Mouse (Mus musculus) midbrain, embryonic 11.5 days (tissue): Measurements from ENCODE around the gene Plac8. TPM values are rescaled to one million over a fixed set of nuclear protein-coding genes. Genes with fewer than 3 reads are reported as not detected.

Experiments
- ATAC-seq: fragments of 200-750 bp; cut with Nextera tagmentation; 2 replicates; pipeline ENCODE4 v1.8.0; 2017; ENCODE audit warnings: moderate TSS enrichment, moderate library complexity; ENCODE audit not compliant: low FRiP score
- DNase-seq: peaks from one replicate; pipeline ENCODE4 v3.0.0; 2015; ENCODE audit warnings: low spot score; ENCODE audit errors: missing footprints
- H3K27ac ChIP-seq: fragments of 300-500 bp; sonication (generic); 2 replicates; pipeline ENCODE4 v1.5.1; 2014; ENCODE audit warnings: low read depth, low read length
- H3K27me3 ChIP-seq: fragments of 300-500 bp; sonication (generic); 2 replicates; pipeline ENCODE4 v1.6.1; 2014; ENCODE audit warnings: mild to moderate bottlenecking, low read length, moderate library complexity, mixed read lengths; ENCODE audit not compliant: control insufficient read depth, insufficient read depth
- H3K36me3 ChIP-seq: fragments of 300-500 bp; sonication (generic); 2 replicates; pipeline ENCODE4 v1.6.1; 2014; ENCODE audit warnings: mild to moderate bottlenecking, low read length, moderate library complexity, mixed read lengths; ENCODE audit not compliant: control insufficient read depth, insufficient read depth
- H3K4me1 ChIP-seq: fragments of 300-500 bp; sonication (generic); 2 replicates; pipeline ENCODE4 v1.6.1; 2014; ENCODE audit warnings: low read length; ENCODE audit not compliant: control insufficient read depth, insufficient read depth
- H3K4me2 ChIP-seq: fragments of 300-500 bp; sonication (generic); 2 replicates; pipeline ENCODE4 v1.6.1; 2014; ENCODE audit warnings: mild to moderate bottlenecking, moderate library complexity
- H3K4me3 ChIP-seq: fragments of 300-500 bp; sonication (generic); 2 replicates; pipeline ENCODE4 v1.5.1; 2014; ENCODE audit warnings: low read depth, low read length
- H3K9ac ChIP-seq: fragments of 300-500 bp; sonication (generic); 2 replicates; pipeline ENCODE4 v1.6.1; 2014; ENCODE audit warnings: low read length
- H3K9me3 ChIP-seq: fragments of 300-500 bp; sonication (generic); 2 replicates; pipeline ENCODE4 v1.6.1; 2016; ENCODE audit warnings: low read length; ENCODE audit not compliant: control insufficient read depth
- WGBS: fragments of 180-500 bp; shearing (Covaris S2); extraction: QIAGEN DNeasy Blood & Tissue Kit; methylation state at CpG from one replicate; pipeline ENCODE4 v1.1.7; 2014; 5-methylcytosine and 5-hydroxymethylcytosine counted together
- polyA plus RNA-seq: library from polyadenylated mRNA; unstranded; fragments of >200 nt; fragmentation: Nextera tagmentation; extraction: Ambion mirVana; gene quantifications from 2 replicates; pipeline ENCODE4 v1.2.1, GENCODE M21; 2014

The Plac8 gene
- polyA plus RNA-seq, 1 experiment from 2014 or later = 1.7 TPM

DNA sequence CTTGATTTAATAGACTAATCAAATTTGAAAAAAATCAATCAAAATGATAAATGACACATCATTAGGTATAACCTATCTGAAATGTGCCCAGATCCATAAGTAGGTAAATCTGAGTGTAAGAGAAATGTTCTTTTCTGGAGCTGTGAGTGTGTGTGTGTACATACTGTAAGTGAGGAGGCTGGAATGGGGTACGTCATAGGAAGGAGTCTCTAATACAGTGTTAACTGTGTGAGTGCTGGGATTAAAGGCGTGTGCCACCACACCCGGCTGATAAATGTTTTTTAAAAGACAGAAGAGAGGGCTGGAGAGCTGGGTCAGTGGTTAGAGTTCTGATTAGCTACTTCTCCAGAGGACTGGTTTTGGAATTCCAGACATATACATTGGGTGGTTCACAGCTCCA, 46.4 kb downstream of the Plac8 start:
- Histone ChIP-seq H3K4me1 (no peaks in the 10 kb centered on the region), H3K4me3 (no peak overlapping the region), H3K27me3 (no peaks in the 10 kb centered on the region), H3K27ac (no peak overlapping the region), H3K9me3 (no peaks in the 10 kb centered on the region), H3K9ac (no peak overlapping the region), H3K4me2 (no peak overlapping the region), H3K36me3 (peaks cover 3% of the 10 kb centered on the region; the same call in 1 of the 2 replicates)
- ATAC-seq = no peak
- WGBS = 97% methylated on average over 3 of the region's 3 CpGs
- DNase-seq = peak; percentile 14

DNA sequence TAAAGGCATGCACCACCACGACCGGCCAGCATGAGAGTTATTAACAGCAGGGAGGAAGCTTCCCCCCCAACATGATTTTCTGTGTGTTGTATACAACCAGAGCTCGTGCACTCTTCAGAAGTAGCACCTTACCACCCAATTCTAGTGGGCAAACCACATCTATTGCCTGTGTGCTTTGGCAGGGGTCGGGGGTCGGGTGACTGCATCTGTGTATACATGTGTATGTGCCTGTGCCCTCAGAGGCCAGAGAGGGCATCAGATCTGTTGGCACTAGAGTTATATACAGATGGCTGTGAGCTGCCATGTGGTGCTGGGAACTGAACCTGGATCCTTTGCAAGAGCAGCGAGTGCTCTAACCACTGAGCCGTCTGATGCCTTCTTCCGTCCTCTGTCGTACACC, 47.1 kb downstream of the Plac8 start:
- Histone ChIP-seq H3K27ac (no peak overlapping the region), H3K4me2 (no peak overlapping the region), H3K4me3 (no peak overlapping the region), H3K4me1 (no peaks in the 10 kb centered on the region), H3K9me3 (no peaks in the 10 kb centered on the region), H3K9ac (no peak overlapping the region), H3K36me3 (peaks cover 1% of the 10 kb centered on the region; the same call in 1 of the 2 replicates), H3K27me3 (no peaks in the 10 kb centered on the region)
- peak; percentile 23 for DNase-seq
- WGBS = 94% methylated on average over 9 of the region's 9 CpGs
- no peak for ATAC-seq

DNA sequence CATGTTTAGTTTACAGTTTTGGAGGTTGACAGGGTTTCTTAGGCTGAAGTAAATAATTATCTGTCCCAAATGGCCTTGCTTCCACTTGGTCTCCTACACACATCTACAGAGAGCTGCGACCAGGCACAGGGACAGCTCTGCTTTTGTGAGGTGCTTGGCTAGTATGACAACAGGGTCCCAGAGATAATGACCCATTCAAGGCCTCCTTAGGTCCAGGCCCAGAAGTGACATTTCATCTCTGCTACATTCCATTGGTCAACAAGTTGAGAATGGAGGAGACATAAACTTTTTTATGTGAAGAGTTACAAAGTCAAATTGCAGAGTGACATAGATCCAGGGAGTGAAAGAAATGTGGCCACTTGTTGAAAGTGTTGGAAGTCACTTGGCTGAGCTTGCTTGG, 48.7 kb downstream of the Plac8 start:
- WGBS = 90% methylated on average over 1 of the region's 1 CpGs

DNA sequence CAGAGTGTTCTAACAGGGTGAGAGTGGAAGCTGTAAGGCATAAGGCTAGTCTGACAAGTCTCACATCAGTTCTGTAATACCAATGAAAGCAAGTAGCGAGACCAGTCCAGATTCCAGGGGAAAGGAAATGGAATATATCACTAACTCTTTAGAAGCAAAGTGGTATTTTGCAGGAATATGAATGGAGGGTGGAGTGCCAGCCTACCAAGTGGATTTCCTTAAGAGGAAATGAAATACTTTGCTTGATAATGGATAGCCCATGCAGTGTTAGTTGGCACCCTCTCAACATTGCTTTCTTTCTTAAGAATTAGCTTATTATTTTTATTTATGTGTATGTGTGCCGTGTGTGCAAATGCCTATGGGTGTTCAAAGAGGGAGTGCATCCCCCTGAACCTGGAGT, 51.8 kb downstream of the Plac8 start:
- no peaks in the 10 kb centered on the region for H3K9me3 ChIP-seq
- no peak overlapping the region for H3K27ac ChIP-seq
- H3K27me3 ChIP-seq = no peaks in the 10 kb centered on the region
- no peak overlapping the region for H3K4me3 ChIP-seq
- no peak overlapping the region for H3K4me2 ChIP-seq
- H3K36me3 ChIP-seq = no peaks in the 10 kb centered on the region
- 88% methylated on average over 2 of the region's 2 CpGs for WGBS
- peaks cover 5% of the 10 kb centered on the region for H3K4me1 ChIP-seq
- ATAC-seq (no peak), DNase-seq (peak; percentile 45)
- H3K9ac ChIP-seq = no peak overlapping the region

More for the DNA sequence above, 48.7 kb downstream of the Plac8 start:
- Histone ChIP-seq H3K4me3 (no peak overlapping the region), H3K27ac (no peak overlapping the region), H3K36me3 (no peaks in the 10 kb centered on the region), H3K4me1 (peaks cover 5% of the 10 kb centered on the region), H3K4me2 (no peak overlapping the region), H3K27me3 (no peaks in the 10 kb centered on the region), H3K9ac (no peak overlapping the region), H3K9me3 (no peaks in the 10 kb centered on the region)
- peak; percentile 61 for DNase-seq
- ATAC-seq = no peak

DNA sequence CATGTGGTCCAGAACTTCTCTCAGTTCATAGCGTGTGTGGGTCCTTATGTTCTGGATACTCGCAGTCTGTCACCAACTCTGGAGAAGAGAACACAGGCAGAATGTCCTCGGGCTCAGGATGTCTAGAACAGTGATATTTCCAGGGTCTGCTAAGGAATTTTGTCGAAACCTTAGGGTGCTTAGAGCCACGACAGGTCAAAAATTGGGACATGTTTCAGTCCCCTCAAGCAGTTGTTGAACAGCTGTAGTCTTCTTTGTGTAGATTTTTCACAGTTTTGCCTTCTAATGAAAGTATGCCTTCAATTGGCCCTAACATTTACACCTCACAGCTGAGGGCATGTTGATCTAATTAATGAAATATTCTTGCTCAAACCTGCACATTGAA, 53.0 kb downstream of the Plac8 start:
- WGBS = 10% methylated on average over 5 of the region's 5 CpGs
- H3K27ac ChIP-seq = no peak overlapping the region
- peak overlapping the region; percentile 89 for H3K9ac ChIP-seq
- H3K36me3 ChIP-seq = no peaks in the 10 kb centered on the region
- DNase-seq = peak; percentile 82
- no peaks in the 10 kb centered on the region for H3K27me3 ChIP-seq
- H3K9me3 ChIP-seq = no peaks in the 10 kb centered on the region
- ATAC-seq = no peak
- H3K4me1 ChIP-seq = peaks cover 5% of the 10 kb centered on the region
- peak overlapping the region; percentile 89 for H3K4me3 ChIP-seq
- peak overlapping the region; percentile 80 for H3K4me2 ChIP-seq

DNA sequence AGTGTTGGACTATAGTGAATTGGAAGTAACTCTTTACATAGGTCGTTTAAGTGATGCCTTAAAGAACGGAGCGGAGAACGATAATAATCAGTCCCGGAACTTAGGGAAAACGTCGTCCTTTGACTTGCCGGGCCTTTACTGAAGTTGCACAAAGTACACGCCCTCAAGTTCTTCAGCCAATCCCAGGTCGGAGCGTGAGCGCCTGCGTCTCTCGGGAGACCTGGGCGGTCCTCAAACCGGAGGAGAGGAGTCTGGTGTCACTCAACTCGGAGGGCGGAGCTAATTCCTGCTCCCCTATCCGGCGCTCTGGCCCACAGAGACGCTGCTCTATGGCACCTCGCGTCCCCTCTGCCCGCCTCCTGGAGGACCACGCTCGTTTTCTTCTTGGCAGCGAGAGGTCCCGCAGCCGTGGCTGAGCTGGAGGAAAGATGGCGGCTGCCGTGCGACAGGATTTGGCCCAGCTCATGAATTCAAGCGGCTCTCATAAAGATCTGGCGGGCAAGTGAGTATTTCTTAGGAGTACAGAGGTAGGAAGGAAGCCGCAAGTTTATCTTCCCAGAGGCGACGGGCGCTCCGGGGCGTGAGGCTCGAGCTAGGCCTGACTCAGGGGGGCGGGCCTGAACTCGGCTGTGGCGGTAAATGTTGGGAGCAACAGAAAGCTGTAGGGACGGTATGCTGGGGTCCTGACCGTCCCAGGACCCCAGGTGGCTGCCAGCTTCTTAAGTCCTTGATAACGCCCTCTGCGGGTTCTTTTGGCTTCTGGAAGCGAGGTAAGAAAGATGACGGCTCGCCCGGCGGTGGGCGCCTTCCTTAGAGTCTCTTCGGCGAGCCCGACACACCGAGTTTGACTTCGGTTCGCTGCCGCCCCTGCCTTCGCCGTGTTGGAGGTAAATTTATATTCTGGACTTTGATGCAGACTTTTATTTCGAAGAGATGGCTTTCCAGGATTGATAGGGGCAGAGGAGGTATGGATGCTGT, 53.7 kb downstream of the Plac8 start, which contains the start of gene Cops4:
TSS of gene Cops4 (plus strand) at position 261 of the 978 bp plus-strand sequence.
- peak within 1 kb of the TSS; percentile 59 for H3K27ac ChIP-seq
- peak within 1 kb of the TSS; percentile 80 for H3K4me2 ChIP-seq
- H3K36me3 ChIP-seq = no peaks in the 10 kb centered on the region
- DNase-seq (peak; percentile 98), ATAC-seq (peak; percentile 100)
- under 1% methylated on average over 64 of the region's 64 CpGs for WGBS
- H3K9ac ChIP-seq = peak within 1 kb of the TSS; percentile 89
- H3K9me3 ChIP-seq = no peaks in the 10 kb centered on the region
- H3K4me1 ChIP-seq = peaks cover 5% of the 10 kb centered on the region
- peak within 1 kb of the TSS; percentile 89 for H3K4me3 ChIP-seq
- no peaks in the 10 kb centered on the region for H3K27me3 ChIP-seq

DNA sequence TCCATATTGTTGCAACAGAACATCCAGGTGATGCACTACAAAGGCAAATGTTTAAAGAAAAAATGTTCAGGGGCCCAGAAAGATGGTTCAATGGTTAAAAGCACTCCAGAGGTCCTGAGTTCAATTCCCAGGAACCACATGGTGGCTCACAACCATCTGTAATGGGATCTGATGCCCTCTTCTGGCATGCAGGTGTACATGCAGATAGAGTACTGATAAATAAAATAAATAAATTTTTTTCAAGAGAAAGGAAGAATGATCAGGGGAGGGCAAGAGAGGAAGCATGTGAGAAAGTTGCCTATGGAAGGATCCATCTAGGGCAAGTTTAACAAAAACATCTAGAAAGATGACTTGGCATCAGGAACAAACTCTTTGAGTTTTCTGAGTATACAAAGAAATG, 59.5 kb downstream of the Plac8 start:
- ATAC-seq (no peak), DNase-seq (no peak)
- Histone ChIP-seq H3K9me3 (no peaks in the 10 kb centered on the region), H3K4me1 (no peaks in the 10 kb centered on the region; the same call in 1 of the 2 replicates), H3K27me3 (no peaks in the 10 kb centered on the region), H3K4me2 (no peak overlapping the region), H3K27ac (no peak overlapping the region), H3K36me3 (no peaks in the 10 kb centered on the region), H3K4me3 (no peak overlapping the region), H3K9ac (no peak overlapping the region)

DNA sequence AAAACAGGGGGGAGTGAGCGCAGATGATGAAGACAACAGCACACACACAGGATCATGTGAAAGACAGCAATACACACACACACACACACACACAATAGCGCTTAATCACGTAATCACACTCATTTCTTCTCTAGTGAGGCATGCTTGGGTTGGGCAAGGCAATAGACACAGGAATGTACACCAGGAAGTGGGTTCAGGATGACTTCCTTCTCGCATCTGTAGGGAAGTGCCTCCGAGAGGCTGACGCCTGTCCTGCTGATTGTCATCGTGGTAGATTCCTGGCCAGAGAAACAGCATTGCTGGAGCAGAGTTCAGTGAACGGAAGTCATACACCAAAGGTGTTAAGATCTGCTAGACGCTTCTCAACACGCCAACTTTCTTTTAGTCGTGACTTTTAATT, 62.8 kb downstream of the Plac8 start:
- Histone ChIP-seq H3K4me1 (no peaks in the 10 kb centered on the region), H3K27ac (no peak overlapping the region), H3K4me2 (no peak overlapping the region), H3K9me3 (no peaks in the 10 kb centered on the region), H3K36me3 (no peaks in the 10 kb centered on the region), H3K27me3 (no peaks in the 10 kb centered on the region), H3K9ac (no peak overlapping the region), H3K4me3 (no peak overlapping the region)
- 79% methylated on average over 11 of the region's 11 CpGs for WGBS
- no peak for ATAC-seq
- DNase-seq = no peak
